In genomic region chr2:72038651-72039251, GRCm38 (mm10) we compare ENCODE assay signal across 7 mouse cellular contexts. TPM values are rescaled to one million over a fixed set of nuclear protein-coding genes. Genes with fewer than 3 reads are reported as not detected.
DNase-seq lines count a peak whose midpoint lies in the region; ATAC-seq lines count a peak whose summit lies in the region.

No protein-coding gene starts in this region.

- peak overlapping the region; percentile 40 for H3K4me2 ChIP-seq in neural tube, embryonic 15.5 days

- H3K9me3 ChIP-seq in heart, embryonic 10.5 days: no peaks in the 10 kb centered on the region
- H3K9me3 ChIP-seq in neural tube, embryonic 15.5 days (replicated peaks): no peaks in the 10 kb centered on the region

- ATAC-seq in neural tube, embryonic 15.5 days (ENCODE audit: low FRiP score): peak; percentile 52
- no peak for ATAC-seq in erythroid progenitor cell, adult 5-6 weeks (replicated peaks; ENCODE audit: low FRiP score, poor library complexity, severe bottlenecking)

- H3K4me1 ChIP-seq in heart, embryonic 10.5 days: peaks cover 10% of the 10 kb centered on the region; the same call in 1 of the 2 replicates
- peaks cover 13% of the 10 kb centered on the region for H3K4me1 ChIP-seq in neural tube, embryonic 15.5 days

- peak overlapping the region; percentile 57; the same call in 1 of the 2 replicates for H3K27ac ChIP-seq in heart, embryonic 10.5 days
- peak overlapping the region; percentile 60 for H3K27ac ChIP-seq in neural tube, embryonic 15.5 days (replicated peaks)

- no peak overlapping the region for H3K4me3 ChIP-seq in heart, embryonic 10.5 days
- no peak overlapping the region for H3K4me3 ChIP-seq in neural tube, embryonic 15.5 days (replicated peaks)

- H3K27me3 ChIP-seq in heart, embryonic 10.5 days (ENCODE audit: insufficient read depth, poor library complexity, severe bottlenecking): 0 out of 2 replicates have a peak, but pooled peaks cover 6% of the 10 kb centered on the region
- 0 out of 2 replicates have a peak, but pooled peaks cover 3% of the 10 kb centered on the region for H3K27me3 ChIP-seq in neural tube, embryonic 15.5 days (replicated peaks)

- peak; percentile 73 to 75 for DNase-seq in right cerebral cortex, postnatal 10 days (ENCODE audit: low spot score in 2 of 2)
- no peak for DNase-seq in right cerebral cortex, postnatal 36 days (ENCODE audit: low spot score in 2 of 2)
- DNase-seq in cerebellum, postnatal 10 days: peak; percentile 84 to 88
- DNase-seq in heart, embryonic 10.5 days (ENCODE audit: low spot score): no peak
- peak; percentile 44 to 51 for DNase-seq in layer of hippocampus, adult 8-10 months (ENCODE audit: low spot score in 2 of 2)

- H3K36me3 ChIP-seq in heart, embryonic 10.5 days: no peaks in the 10 kb centered on the region
- H3K36me3 ChIP-seq in neural tube, embryonic 15.5 days: no peaks in the 10 kb centered on the region

- no peak overlapping the region for H3K9ac ChIP-seq in neural tube, embryonic 15.5 days (replicated peaks)

- WGBS in heart, embryonic 10.5 days: 79% methylated on average over 18 of the region's 18 CpGs
- 23% methylated on average over 18 of the region's 18 CpGs for WGBS in neural tube, embryonic 15.5 days

RNA-seq across cellular contexts. Expression of gene Rapgef4, which starts 57.7 kb away (rescaled TPM):
- polyA plus RNA-seq in heart, embryonic 10.5 days (2016; fragmentation: Nextera tagmentation; extraction: Ambion mirVana): 2.8 and 3.1 TPM in 2 replicates
- 100 to 1,000 TPM; 363 to 430 (median 401) TPM for total RNA-seq in layer of hippocampus, adult 8-10 months (2022)
- 42.7 and 45.3 TPM in 2 replicates for polyA plus RNA-seq in neural tube, embryonic 15.5 days (2015; fragmentation: Nextera tagmentation; extraction: Ambion mirVana)
- total RNA-seq in erythroid progenitor cell, adult 5-6 weeks (2015; ENCODE audit: low replicate concordance): 0.42 TPM in 1 of 2 replicates, not detected in the other
- total RNA-seq in erythroid progenitor cell, adult 5-6 weeks (2017; ENCODE audit: low replicate concordance): not detected in 2 replicates

Comparison
In these comparisons a context has a peak if more than half of its experiments do, and no peak if none do; other contexts are left out.
1. DNase-seq: peak in right cerebral cortex, postnatal 10 days (2 of 2), cerebellum, postnatal 10 days (2 of 2) and layer of hippocampus, adult 8-10 months (2 of 2); none in right cerebral cortex, postnatal 36 days (0 of 2) and heart, embryonic 10.5 days (single experiment).
2. RNA of gene Rapgef4, which starts 57.7 kb away (total RNA-seq): 363 to 430 TPM in layer of hippocampus, adult 8-10 months; 0.42 TPM in erythroid progenitor cell, adult 5-6 weeks; every median in the first group is over 100 times any median in the second.